19 mouse cellular contexts compared by ENCODE assay signal in the genomic region with DNA sequence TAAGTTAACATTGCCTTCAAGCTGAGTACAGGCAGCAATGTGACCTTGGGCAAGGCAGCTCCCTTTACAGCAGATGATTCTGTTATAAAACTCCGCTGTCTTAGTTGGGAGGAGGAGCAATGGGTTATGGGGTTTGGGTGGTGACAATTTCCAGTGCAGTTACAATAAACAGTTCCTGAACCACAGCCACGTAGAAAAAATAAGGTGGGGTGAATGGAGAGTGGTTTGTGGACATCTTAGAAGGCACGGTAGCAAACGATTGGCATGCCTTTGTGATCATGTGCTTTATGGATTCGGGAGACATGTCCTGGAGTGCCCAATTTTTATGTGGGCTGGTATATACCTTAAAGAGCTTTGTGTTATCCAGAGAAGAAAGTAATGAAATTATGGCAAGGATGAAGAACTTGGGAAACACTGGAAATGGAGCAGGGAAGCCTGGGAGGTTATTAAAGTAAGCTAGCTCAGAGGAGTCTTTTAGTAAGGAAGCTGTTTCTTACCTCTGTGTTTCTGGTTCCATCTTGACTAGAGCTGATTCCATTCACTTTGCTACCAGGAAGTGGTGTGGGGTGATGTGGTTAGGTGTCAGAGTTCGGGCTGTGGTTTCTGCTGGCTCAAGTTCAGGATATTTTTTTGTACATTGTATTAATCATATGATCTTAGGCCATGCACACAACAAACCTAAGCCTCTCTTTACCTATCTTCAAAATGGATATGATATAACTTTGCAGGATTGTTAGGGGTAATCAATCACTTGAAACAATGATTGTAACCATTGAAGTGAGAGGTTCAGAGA. TPM values are rescaled to one million over a fixed set of nuclear protein-coding genes. Genes with fewer than 3 reads are reported as not detected.
A peak's percentile ranks its signal among the peaks of the same experiment; 100 is the strongest.
DNase-seq lines count a peak whose midpoint lies in the region; ATAC-seq lines count a peak whose summit lies in the region.
"Had no signal": no experiment of that assay in that cellular context is flagged by ENCODE, and none has a peak within 500 bp of the region (broad histone marks: within the 10 kb centered on the region; RNA-seq: fewer than 3 reads in every experiment).

No protein-coding gene starts in this region.

- H3K27ac ChIP-seq in neural tube, embryonic 15.5 days (replicated peaks) = no peak overlapping the region
- H3K27ac ChIP-seq: embryonic facial prominence, embryonic 13.5 days; limb, embryonic 15.5 days had no signal

- no peak overlapping the region for H3K4me2 ChIP-seq in neural tube, embryonic 15.5 days
- H3K4me2 ChIP-seq: embryonic facial prominence, embryonic 13.5 days; limb, embryonic 15.5 days; lung, embryonic 14.5 days; midbrain, embryonic 11.5 days had no signal

- H3K4me3 ChIP-seq in neural tube, embryonic 15.5 days (replicated peaks) = no peak overlapping the region
- H3K4me3 ChIP-seq: embryonic facial prominence, embryonic 13.5 days; limb, embryonic 15.5 days; myocyte had no signal

- no peaks in the 10 kb centered on the region for H3K9me3 ChIP-seq in neural tube, embryonic 15.5 days (replicated peaks)
- H3K9me3 ChIP-seq: embryonic facial prominence, embryonic 13.5 days; limb, embryonic 15.5 days had no signal

- peak; percentile 70 for ATAC-seq in CD4-positive, CD25-positive, alpha-beta regulatory T cell, adult 4 months
- ATAC-seq in hematopoietic stem cell, adult 5-6 weeks (replicated peaks in 1 of 2; ENCODE audit: insufficient read depth in 1 of 2, low FRiP score in 2 of 2, low TSS enrichment in 1 of 2, low read depth in 1 of 2, poor library complexity in 2 of 2, severe bottlenecking in 2 of 2) = peak; percentile 67 to 76
- ATAC-seq in neural tube, embryonic 15.5 days (ENCODE audit: low FRiP score) = no peak
- ATAC-seq: intestine, embryonic 16.5 days had no signal

- no peak overlapping the region for H3K9ac ChIP-seq in neural tube, embryonic 15.5 days (replicated peaks)
- H3K9ac ChIP-seq: embryonic facial prominence, embryonic 13.5 days; limb, embryonic 15.5 days; lung, embryonic 14.5 days had no signal

- H3K4me1 ChIP-seq in neural tube, embryonic 15.5 days = no peaks in the 10 kb centered on the region
- H3K4me1 ChIP-seq: embryonic facial prominence, embryonic 13.5 days; limb, embryonic 15.5 days had no signal

- WGBS in neural tube, embryonic 15.5 days = 79% methylated on average over 6 of the region's 6 CpGs

- no peaks in the 10 kb centered on the region for H3K36me3 ChIP-seq in neural tube, embryonic 15.5 days
- H3K36me3 ChIP-seq: embryonic facial prominence, embryonic 13.5 days; limb, embryonic 15.5 days had no signal

- peak; percentile 39 for DNase-seq in lung, postnatal 36 days
- DNase-seq in lung, postnatal 4 days = no peak
- peak; percentile 74 for DNase-seq in naive thymus-derived CD4-positive, alpha-beta T cell, adult 2 months (ENCODE audit: low read depth)
- DNase-seq in frontal cortex, postnatal 36 days (ENCODE audit: low spot score in 2 of 2) = no peak
- DNase-seq in thymus, postnatal 4 days = no peak
- DNase-seq: cerebellum, adult 11-12 months; kidney, postnatal 14 days; layer of hippocampus, adult 9-11 months; lung, embryonic 14.5 days had no signal

- no peaks in the 10 kb centered on the region for H3K27me3 ChIP-seq in neural tube, embryonic 15.5 days (replicated peaks)
- H3K27me3 ChIP-seq: embryonic facial prominence, embryonic 13.5 days; limb, embryonic 15.5 days had no signal

RNA-seq across cellular contexts. Expression of a gene that starts 53.5 kb away (rescaled TPM):
- 100 to 1,000 TPM in 1 of 2 experiments, 10 to 100 TPM in 1; 79.8 to 100 TPM for polyA plus RNA-seq in CD4-positive, CD25-positive, alpha-beta regulatory T cell, adult 4 months (2017; shearing (Covaris generic))
- 3.3 and 5.6 TPM in 2 replicates for total RNA-seq in hematopoietic stem cell, adult 5-6 weeks (2017)
- 0.26 TPM in 1 of 2 replicates, not detected in the other for polyA plus RNA-seq in neural tube, embryonic 15.5 days (2015; fragmentation: Nextera tagmentation; extraction: Ambion mirVana)
- total RNA-seq: left cerebral cortex, postnatal 14 days had no signal
- polyA plus RNA-seq: embryonic facial prominence, embryonic 13.5 days; hindbrain, embryonic 11.5 days; midbrain, embryonic 11.5 days had no signal

Comparison
In these comparisons a context has a peak if more than half of its experiments do, and no peak if none do; other contexts are left out.
1. DNase-seq: peak in lung, postnatal 36 days (single experiment) and naive thymus-derived CD4-positive, alpha-beta T cell, adult 2 months (single experiment); none in lung, postnatal 4 days (0 of 2), frontal cortex, postnatal 36 days (0 of 2) and thymus, postnatal 4 days (single experiment).
2. RNA of a gene that starts 53.5 kb away (polyA plus RNA-seq): 79.8 to 100 TPM in CD4-positive, CD25-positive, alpha-beta regulatory T cell, adult 4 months; 0.26 TPM in neural tube, embryonic 15.5 days; every median in the first group is over 10 times any median in the second.